Mouse (Mus musculus) CH12.LX (cell line): Measurements from ENCODE around the gene Hormad1. TPM values are rescaled to one million over a fixed set of nuclear protein-coding genes. Genes with fewer than 3 reads are reported as not detected.

Source experiments
- DNase-seq: peaks from one replicate; pipeline ENCODE4 v3.0.0-alpha.2; 2013; ENCODE audit errors: extremely low read depth
- H3K27ac ChIP-seq: 2 replicates; pipeline ENCODE4 v1.5.1; 2012; ENCODE audit warnings: low read depth, mild to moderate bottlenecking, control low read depth, moderate library complexity; ENCODE audit not compliant: insufficient read depth
- H3K27me3 ChIP-seq: replicated peaks from 2 replicates; pipeline ENCODE3; 2012; ENCODE audit warnings: inconsistent platforms
- H3K36me3 ChIP-seq, 2 experiments: replicated peaks in 1 of 2; 2 replicates each; pipeline versions ENCODE3 to v1.6.1; 2012; ENCODE audit warnings: inconsistent platforms in 1 of 2, low read length in 1 of 2, mild to moderate bottlenecking in 1 of 2, mixed read lengths in 1 of 2, moderate library complexity in 1 of 2; ENCODE audit not compliant: control insufficient read depth in 1 of 2, insufficient read depth in 1 of 2
- H3K4me1 ChIP-seq, 2 experiments: 2 replicates each; pipeline ENCODE4 v1.6.1; 2012; ENCODE audit warnings: inconsistent platforms in 1 of 2, moderate library complexity in 1 of 2; ENCODE audit not compliant: insufficient read depth in 2 of 2, control insufficient read depth in 1 of 2
- H3K4me2 ChIP-seq: 2 replicates; pipeline ENCODE4 v1.6.1; 2012; ENCODE audit warnings: low read depth, mild to moderate bottlenecking, control low read depth; ENCODE audit not compliant: poor library complexity, insufficient read depth, severe bottlenecking
- H3K4me3 ChIP-seq, 3 experiments: fragments of 150-350 bp in 1 of 3; sonication (generic) in 1 of 3; replicated peaks in 1 of 3; 2 replicates each; pipeline versions ENCODE3 to v1.5.1; 2011 to 2012; ENCODE audit warnings: low read depth in 2 of 3, low read length in 2 of 3, mild to moderate bottlenecking in 2 of 3, moderate library complexity in 2 of 3, control low read depth in 1 of 3, improper control_type of control experiment in 1 of 3, inconsistent platforms in 1 of 3, mixed read lengths in 1 of 3; ENCODE audit not compliant: poor library complexity in 1 of 3
- H3K79me2 ChIP-seq: replicated peaks from 2 replicates; pipeline ENCODE4 v1.6.1; 2012; ENCODE audit warnings: mild to moderate bottlenecking, moderate library complexity; ENCODE audit not compliant: control insufficient read depth, poor library complexity, insufficient read depth, severe bottlenecking; ENCODE audit errors: extremely low read depth
- H3K9ac ChIP-seq: 2 replicates; pipeline ENCODE4 v1.6.1; 2012; ENCODE audit warnings: low read depth, mild to moderate bottlenecking, control low read depth, moderate library complexity; ENCODE audit not compliant: insufficient read depth
- H3K9me3 ChIP-seq: replicated peaks from 2 replicates; pipeline ENCODE3; 2012; ENCODE audit warnings: low read length, inconsistent platforms, mixed read lengths
- BHLHE40 ChIP-seq: IDR thresholded peaks from 2 replicates; pipeline ENCODE4 v1.6.1; 2011; ENCODE audit warnings: mild to moderate bottlenecking, low read depth, low read length, improper control_type of control experiment
- CTCF ChIP-seq, 2 experiments: IDR thresholded peaks in 1 of 2; conservative IDR thresholded peaks in 1 of 2; 2 replicates each; pipeline ENCODE4 v1.5.1; 2011 to 2012; ENCODE audit warnings: low read depth in 2 of 2, low read length in 2 of 2, improper control_type of control experiment in 1 of 2, inconsistent platforms in 1 of 2, mild to moderate bottlenecking in 1 of 2, moderate library complexity in 1 of 2
- ELF1 ChIP-seq: IDR thresholded peaks from 2 replicates; pipeline ENCODE4 v1.6.1; 2014; ENCODE audit warnings: low read depth, mild to moderate bottlenecking, inconsistent platforms, low read length, improper control_type of control experiment
- EP300 ChIP-seq: IDR thresholded peaks from 2 replicates; pipeline ENCODE4 v1.6.1; 2011; ENCODE audit warnings: low read length, improper control_type of control experiment
- ETS1 ChIP-seq: conservative IDR thresholded peaks from 2 replicates; pipeline ENCODE4 v1.6.1; 2012; ENCODE audit warnings: low read depth, mild to moderate bottlenecking, inconsistent platforms, low read length, improper control_type of control experiment, moderate library complexity
- HCFC1 ChIP-seq: IDR thresholded peaks from 2 replicates; pipeline ENCODE4 v1.6.1; 2012; ENCODE audit warnings: low read depth, mild to moderate bottlenecking, inconsistent platforms, low read length, improper control_type of control experiment
- IRF4 ChIP-seq: IDR thresholded peaks from 2 replicates; pipeline ENCODE4 v1.6.1; 2014; ENCODE audit warnings: low read depth, mild to moderate bottlenecking, inconsistent platforms, low read length, improper control_type of control experiment
- JUND ChIP-seq: conservative IDR thresholded peaks from 2 replicates; pipeline ENCODE4 v1.6.1; 2011; ENCODE audit warnings: low read depth, low read length, improper control_type of control experiment
- MAFK ChIP-seq: IDR thresholded peaks from 2 replicates; pipeline ENCODE4 v1.6.1; 2011; ENCODE audit warnings: low read length, improper control_type of control experiment; ENCODE audit not compliant: insufficient replicate concordance
- MAX ChIP-seq: IDR thresholded peaks from 2 replicates; pipeline ENCODE4 v1.6.1; 2011; ENCODE audit warnings: low read length, improper control_type of control experiment
- MAZ ChIP-seq: IDR thresholded peaks from 2 replicates; pipeline ENCODE4 v1.6.1; 2012; ENCODE audit warnings: low read depth, mild to moderate bottlenecking, inconsistent platforms, low read length, improper control_type of control experiment, moderate library complexity
- MEF2A ChIP-seq: IDR thresholded peaks from 2 replicates; pipeline ENCODE4 v1.6.1; 2014; ENCODE audit warnings: low read depth, mild to moderate bottlenecking, inconsistent platforms, low read length, improper control_type of control experiment, borderline replicate concordance
- MYC ChIP-seq: IDR thresholded peaks from 2 replicates; pipeline ENCODE4 v1.6.1; 2011; ENCODE audit warnings: low read depth, mild to moderate bottlenecking, improper control_type of control experiment, low read length
- NELFE ChIP-seq: IDR thresholded peaks from 2 replicates; pipeline ENCODE4 v1.6.1; 2011; ENCODE audit warnings: low read depth, low read length, improper control_type of control experiment
- NRF1 ChIP-seq: IDR thresholded peaks from 2 replicates; pipeline ENCODE4 v1.6.1; 2014; ENCODE audit warnings: low read depth, mild to moderate bottlenecking, inconsistent platforms, low read length, improper control_type of control experiment, moderate library complexity
- POLR2A ChIP-seq: IDR thresholded peaks from 2 replicates; pipeline ENCODE4 v1.6.1; 2011; ENCODE audit warnings: low read depth, mild to moderate bottlenecking, improper control_type of control experiment, low read length
- POLR2AphosphoS2 ChIP-seq: IDR thresholded peaks from 2 replicates; pipeline ENCODE4 v1.6.1; 2011; ENCODE audit warnings: low read depth, low read length, improper control_type of control experiment
- TBP ChIP-seq: conservative IDR thresholded peaks from 2 replicates; pipeline ENCODE4 v1.6.1; 2011; ENCODE audit warnings: low read depth, low read length, improper control_type of control experiment
- UBTF ChIP-seq: IDR thresholded peaks from 2 replicates; pipeline ENCODE4 v1.6.1; 2012; ENCODE audit warnings: low read depth, mild to moderate bottlenecking, inconsistent platforms, low read length, improper control_type of control experiment, moderate library complexity
- ZMIZ1 ChIP-seq: IDR thresholded peaks from 2 replicates; pipeline ENCODE4 v1.6.1; 2012; ENCODE audit warnings: low read depth, mild to moderate bottlenecking, inconsistent platforms, low read length, improper control_type of control experiment
- ZNF384 ChIP-seq: IDR thresholded peaks from 2 replicates; pipeline ENCODE4 v1.6.1; 2012; ENCODE audit warnings: low read depth, low read length, improper control_type of control experiment, inconsistent platforms
- dilution Hi-C: fragments of 300-500 bp; cut with MboI; formaldehyde crosslinking; loops from 2 replicates; pipeline ENCODE4 v1.14.3; 2020; ENCODE audit warnings: low sequenced_read_pairs; ENCODE audit not compliant: extremely low pct_unique_long_range_greater_than_20kb, extremely low pct_ligation_motif_present
- in situ Hi-C: fragments of 300-500 bp; cut with MboI; formaldehyde crosslinking; loops from 3 replicates; pipeline ENCODE4 v1.14.3; 2019; ENCODE audit warnings: low sequenced_read_pairs, low pct_ligation_motif_present, low pct_unique_long_range_greater_than_20kb, mixed read lengths
- polyA plus RNA-seq: library from polyadenylated mRNA; unstranded; fragments of >175 nt; gene quantifications from 2 replicates; pipeline ENCODE4 v1.2.1, GENCODE M21; 2012; ENCODE audit warnings: low read depth; ENCODE audit not compliant: insufficient read length
- total RNA-seq, 2 experiments: library from RNA; depleted of rRNA; stranded (reverse); fragments of 300-350 nt in 1 of 2; fragments of >200 nt in 1 of 2; gene quantifications; 2 replicates each; pipeline ENCODE4 v1.2.3; 2012 to 2014

Gene Hormad1
- total and polyA plus RNA-seq, 3 experiments, result not detected

GRCm38 (mm10) chr3:95521168-95521567, 38.3 kb upstream of the Hormad1 start:
- Histone ChIP-seq H3K4me1 (peaks cover 29 to 57% of the 10 kb centered on the region in 2 experiments), H3K79me2 (no peaks in the 10 kb centered on the region), H3K27ac (peak overlapping the region; percentile 16; the same call in 1 of the 2 replicates), H3K9ac (peak overlapping the region; percentile 53), H3K4me3 (no peak overlapping the region), H3K9me3 (no peaks in the 10 kb centered on the region), H3K4me2 (peak overlapping the region; percentile 88), H3K36me3 (no peaks in the 10 kb centered on the region), H3K27me3 (no peaks in the 10 kb centered on the region)
- in situ Hi-C loops, result loop anchor here (5.0 to 25.0 kb wide), 2 partner anchors 51 to 241 kb away; partner anchors contain the start of gene Tars2
- TF ChIP-seq MAZ (no peak), MYC (no peak; the same call in 1 of the 2 replicates), NELFE (no peak), IRF4 (peak; percentile 89), UBTF (no peak), POLR2A (peak; percentile 59; the same call in 1 of the 2 replicates), CTCF (conservative IDR thresholded peaks at IDR 0.05 in 1 of 2, IDR thresholded peaks at IDR 0.05 in 1 of 2; ENCODE audit: low read depth in 2 of 2, low read length in 2 of 2) (no peak), JUND (0 out of 2 replicates have a peak, but pooled peaks have one; percentile 9), MAX (0 out of 2 replicates have a peak, but pooled peaks have one; percentile 37), NRF1 (no peak), ZMIZ1 (no peak), ZNF384 (no peak), HCFC1 (0 out of 2 replicates have a peak, but pooled peaks have one; percentile 16), EP300 (peak; percentile 78), TBP (peak; percentile 72; the same call in 1 of the 2 replicates)
- peak; percentile 75 for DNase-seq
- dilution Hi-C loops, result no loop called here

GRCm38 (mm10) chr3:95523662-95524061, 35.8 kb upstream of the Hormad1 start:
- H3K4me1 ChIP-seq, result peaks cover 25 to 63% of the 10 kb centered on the region in 2 experiments
- in situ Hi-C loops, result loop anchor here (5.0 to 25.0 kb wide), 2 partner anchors 49 to 239 kb away; partner anchors contain the start of gene Tars2

More at GRCm38 (mm10) chr3:95523662-95524061, 35.8 kb upstream of the Hormad1 start:
- Histone ChIP-seq H3K36me3 (no peaks in the 10 kb centered on the region), H3K9ac (no peak overlapping the region), H3K79me2 (peaks cover 15% of the 10 kb centered on the region), H3K4me2 (no peak overlapping the region), H3K27ac (no peak overlapping the region), H3K27me3 (no peaks in the 10 kb centered on the region), H3K9me3 (no peaks in the 10 kb centered on the region), H3K4me3 (no peak overlapping the region)
- dilution Hi-C loops, result no loop called here
- TF ChIP-seq ZNF384, result peak; percentile 66
- TF ChIP-seq MAFK, result peak; percentile 84
- peak; percentile 44; the same call in 1 of the 2 replicates for TF ChIP-seq IRF4
- TF ChIP-seq BHLHE40, result peak; percentile 46
- TF ChIP-seq EP300, result peak; percentile 29; the same call in 1 of the 2 replicates
- TF ChIP-seq ELF1, result 0 out of 2 replicates have a peak, but pooled peaks have one; percentile 27
- TF ChIP-seq ETS1, result peak; percentile 48
- no peak for TF ChIP-seq POLR2AphosphoS2
- 0 out of 2 replicates have a peak, but pooled peaks have one; percentile 44 for TF ChIP-seq MEF2A
- no peak for TF ChIP-seq POLR2A
- peak; percentile 54 for DNase-seq
